Mouse (Mus musculus) cortical plate, adult 2 months (tissue): ENCODE data around the gene Card10.

Source experiments
- CTCF ChIP-seq: fragments of 200-500 bp; IDR thresholded peaks from 2 replicates; pipeline ENCODE4 v1.5.1; 2011; ENCODE audit warnings: mild to moderate bottlenecking, control low read depth, low read length; ENCODE audit not compliant: insufficient read depth; ENCODE audit errors: extremely low read depth
- POLR2A ChIP-seq: fragments of 200-500 bp; IDR thresholded peaks from 2 replicates; pipeline ENCODE4 v1.6.1; 2011; ENCODE audit warnings: mild to moderate bottlenecking, low read length, control low read depth; ENCODE audit not compliant: insufficient read depth; ENCODE audit errors: extremely low read depth

DNA sequence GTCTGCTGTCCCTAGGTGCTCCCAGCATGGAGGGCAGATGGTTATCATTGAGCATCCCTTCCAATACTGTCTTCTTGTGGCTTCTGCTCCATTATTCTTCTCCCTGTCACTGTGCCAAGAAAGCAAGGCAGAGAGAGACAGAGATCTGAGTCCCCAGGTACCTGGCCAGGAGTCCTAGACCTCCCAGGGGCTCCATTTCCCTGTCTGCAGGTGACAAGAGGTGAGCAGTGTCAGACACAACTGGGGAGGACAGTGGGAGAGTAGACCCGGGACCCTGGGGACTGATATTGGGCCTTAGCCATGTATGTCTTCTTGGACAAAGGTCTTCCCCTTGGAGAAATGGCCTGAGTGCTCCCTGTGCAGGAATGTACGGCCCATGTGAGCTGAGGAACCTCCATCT lies 2.5 kb upstream of the Card10 start:
- TF ChIP-seq POLR2A (no peak), CTCF (no peak)
